ENCODE assay signal across 20 mouse cellular contexts in genomic region chr8:86781094-86781493, GRCm38 (mm10). TPM values are rescaled to one million over a fixed set of nuclear protein-coding genes. Genes with fewer than 3 reads are reported as not detected.
"Had no signal": no experiment of that assay in that cellular context is flagged by ENCODE, and none has a peak within 500 bp of the region (broad histone marks: within the 10 kb centered on the region; RNA-seq: fewer than 3 reads in every experiment).

No protein-coding gene starts in this region.

- H3K27ac ChIP-seq: midbrain, embryonic 10.5 days; midbrain, embryonic 12.5 days; neural tube, embryonic 13.5 days; neural tube, embryonic 15.5 days; stomach, embryonic 15.5 days; stomach, postnatal 0 days had no signal

- DNase-seq: lung, adult 18-20 months; lung, embryonic 14.5 days; lung, postnatal 10 days; lung, postnatal 4 days; midbrain, embryonic 14.5 days; retina, postnatal 1 day; right cerebral cortex, postnatal 25 days; right cerebral cortex, postnatal 4 days; spleen, adult 18-20 months; thymus, adult 2 months; thymus, postnatal 25 days; thymus, postnatal 4 days had no signal

- H3K4me3 ChIP-seq: midbrain, embryonic 10.5 days; midbrain, embryonic 12.5 days; myocyte; neural tube, embryonic 13.5 days; neural tube, embryonic 15.5 days; stomach, embryonic 15.5 days had no signal

RNA-seq across cellular contexts. Expression of gene Gm10638, which starts 35.6 kb away (rescaled TPM):
- total RNA-seq: megakaryocyte, adult 5-6 weeks had no signal
